Mouse (Mus musculus) intestine, postnatal 0 days (tissue): ENCODE data around the gene Chit1. TPM values are rescaled to one million over a fixed set of nuclear protein-coding genes. Genes with fewer than 3 reads are reported as not detected.

Source experiments
- ATAC-seq: fragments of 200-750 bp; cut with Nextera tagmentation; 2 replicates; pipeline ENCODE4 v1.8.0; 2017; ENCODE audit warnings: mild to moderate bottlenecking, moderate TSS enrichment, moderate library complexity
- H3K27ac ChIP-seq: fragments of 300-500 bp; sonication (generic); 2 replicates; pipeline ENCODE4 v1.5.1; 2014; ENCODE audit warnings: mild to moderate bottlenecking, low read depth, low read length, moderate library complexity
- H3K27me3 ChIP-seq: fragments of 300-500 bp; sonication (generic); replicated peaks from 2 replicates; pipeline ENCODE4 v1.6.1; 2014; ENCODE audit warnings: low read length, mixed read lengths; ENCODE audit not compliant: control insufficient read depth, insufficient read depth
- H3K36me3 ChIP-seq: fragments of 300-500 bp; sonication (generic); 2 replicates; pipeline ENCODE4 v1.6.1; 2014; ENCODE audit warnings: mild to moderate bottlenecking, moderate library complexity; ENCODE audit not compliant: control insufficient read depth, insufficient read depth
- H3K4me1 ChIP-seq: fragments of 300-500 bp; sonication (generic); replicated peaks from 2 replicates; pipeline ENCODE4 v1.6.1; 2014; ENCODE audit warnings: antibody characterized with exemption, low read length, mixed read lengths; ENCODE audit not compliant: control insufficient read depth, insufficient read depth
- H3K4me2 ChIP-seq: fragments of 300-500 bp; sonication (generic); replicated peaks from 2 replicates; pipeline ENCODE4 v1.6.1; 2014; ENCODE audit warnings: low read depth, mild to moderate bottlenecking, moderate library complexity
- H3K4me3 ChIP-seq: fragments of 300-500 bp; sonication (generic); 2 replicates; pipeline ENCODE4 v1.5.1; 2014; ENCODE audit warnings: low read depth, low read length
- H3K9ac ChIP-seq: fragments of 300-500 bp; sonication (generic); 2 replicates; pipeline ENCODE4 v1.6.1; 2014; ENCODE audit warnings: mild to moderate bottlenecking, low read depth, low read length
- H3K9me3 ChIP-seq: fragments of 300-500 bp; sonication (generic); 2 replicates; pipeline ENCODE4 v1.6.1; 2016; ENCODE audit warnings: mixed run types; ENCODE audit not compliant: control insufficient read depth
- CTCF ChIP-seq: sonication (generic); IDR thresholded peaks from 2 replicates; pipeline ENCODE4 v1.5.1; 2016; ENCODE audit warnings: low read depth, mild to moderate bottlenecking, control low read depth, antibody characterized with exemption, moderate library complexity
- WGBS: fragments of 180-500 bp; shearing (Covaris S2); extraction: QIAGEN DNeasy Blood & Tissue Kit; methylation state at CpG from one replicate; pipeline ENCODE4 v1.1.7; 2014; 5-methylcytosine and 5-hydroxymethylcytosine counted together
- polyA plus RNA-seq: library from polyadenylated mRNA; unstranded; fragments of >200 nt; fragmentation: Nextera tagmentation; extraction: Ambion mirVana; gene quantifications from 2 replicates; pipeline ENCODE4 v1.2.1, GENCODE M21; 2015

The Chit1 gene
- polyA plus RNA-seq, 1 experiment from 2014 or later, result not detected

DNA sequence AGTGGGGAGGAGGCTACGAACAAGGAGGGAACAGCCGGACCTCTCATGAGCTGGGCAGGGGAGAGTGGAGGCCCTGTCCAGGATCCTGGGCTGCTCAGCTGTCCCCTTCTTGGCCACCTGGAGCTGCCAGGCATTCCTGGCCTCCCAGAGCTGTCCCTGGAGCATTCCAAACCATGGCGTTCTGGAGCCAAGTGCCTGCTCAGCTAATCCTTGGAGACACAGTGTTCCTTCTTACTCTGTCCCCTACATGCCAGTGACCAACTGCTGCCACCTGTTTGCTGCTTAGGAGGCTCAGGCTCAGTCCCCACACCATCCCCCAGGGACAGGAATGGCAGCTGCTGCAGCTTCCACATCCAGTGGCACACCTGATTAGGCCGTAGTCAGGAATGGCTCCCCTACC is 84.9 kb downstream of the Chit1 start:
- no peak for TF ChIP-seq CTCF
- Histone ChIP-seq H3K4me3 (no peak overlapping the region), H3K4me2 (no peak overlapping the region), H3K27me3 (no peaks in the 10 kb centered on the region), H3K4me1 (peaks cover 6% of the 10 kb centered on the region; the same call in 1 of the 2 replicates), H3K9ac (no peak overlapping the region), H3K9me3 (no peaks in the 10 kb centered on the region), H3K36me3 (no peaks in the 10 kb centered on the region), H3K27ac (0 out of 2 replicates have a peak overlapping the region, but pooled peaks have one; percentile 35)
- WGBS, result 54% methylated on average over 4 of the region's 4 CpGs
- ATAC-seq, result peak; percentile 8; the same call in 1 of the 2 replicates

DNA sequence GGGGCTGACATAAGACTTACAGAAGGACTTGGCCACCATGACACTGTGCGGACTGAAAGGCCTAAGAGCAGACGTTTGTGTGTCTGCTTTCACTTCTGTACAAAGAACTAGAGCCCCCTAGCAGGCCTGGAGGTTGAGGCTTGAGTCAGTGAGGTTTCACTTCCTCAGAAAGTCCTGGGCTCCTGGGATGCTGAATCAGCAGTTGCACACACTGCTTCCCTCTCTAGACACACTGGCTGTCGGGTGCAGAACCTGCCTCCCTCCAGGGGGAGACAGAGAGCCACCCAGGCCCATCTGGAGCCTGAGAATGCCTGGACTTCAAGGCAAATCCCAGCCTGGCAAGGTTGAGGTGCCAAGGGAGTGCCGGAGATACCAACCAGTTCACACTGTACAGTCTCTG is 85.3 kb downstream of the Chit1 start:
- Histone ChIP-seq H3K27ac (0 out of 2 replicates have a peak overlapping the region, but pooled peaks have one; percentile 35), H3K4me2 (no peak overlapping the region), H3K4me1 (peaks cover 6% of the 10 kb centered on the region; the same call in 1 of the 2 replicates), H3K9ac (no peak overlapping the region), H3K9me3 (no peaks in the 10 kb centered on the region), H3K4me3 (no peak overlapping the region), H3K36me3 (no peaks in the 10 kb centered on the region), H3K27me3 (no peaks in the 10 kb centered on the region)
- 56% methylated on average over 4 of the region's 4 CpGs for WGBS
- peak; percentile 61 for ATAC-seq
- TF ChIP-seq CTCF, result peak; percentile 95

DNA sequence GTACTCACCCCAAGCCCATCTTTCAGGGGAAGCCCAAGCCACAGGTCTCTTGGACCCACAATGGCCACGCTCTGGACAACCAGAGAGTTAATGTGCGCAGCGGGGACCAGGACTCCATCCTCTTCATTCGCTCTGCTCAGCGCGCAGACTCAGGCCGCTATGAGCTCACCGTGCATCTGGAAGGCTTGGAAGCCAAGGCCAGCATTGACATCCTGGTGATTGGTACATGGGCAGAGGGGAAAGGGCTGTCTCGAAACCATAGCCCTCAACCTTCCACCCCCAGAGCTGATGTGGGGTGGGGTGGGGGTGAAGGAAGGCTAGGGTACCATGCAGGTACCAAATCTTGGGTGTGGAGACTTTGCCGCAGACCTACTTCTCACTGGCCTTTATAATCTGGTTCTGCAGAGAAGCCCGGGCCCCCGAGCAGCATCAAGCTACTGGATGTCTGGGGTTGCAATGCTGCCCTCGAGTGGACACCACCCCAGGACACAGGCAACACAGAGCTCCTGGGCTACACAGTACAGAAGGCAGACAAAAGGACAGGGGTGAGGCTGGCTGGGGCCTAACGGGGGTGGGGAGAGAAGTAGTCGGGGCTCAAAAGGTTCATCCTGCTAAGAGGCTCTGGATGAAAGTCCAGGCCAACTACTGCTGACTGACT is 86.4 kb downstream of the Chit1 start:
- H3K27me3 ChIP-seq, result no peaks in the 10 kb centered on the region
- peak; percentile 40 for TF ChIP-seq CTCF
- 82% methylated on average over 15 of the region's 15 CpGs for WGBS
- no peaks in the 10 kb centered on the region for H3K36me3 ChIP-seq
- no peak overlapping the region for H3K9ac ChIP-seq
- H3K4me3 ChIP-seq, result no peak overlapping the region
- H3K9me3 ChIP-seq, result no peaks in the 10 kb centered on the region
- ATAC-seq, result no peak
- H3K4me2 ChIP-seq, result no peak overlapping the region
- peaks cover 6% of the 10 kb centered on the region; the same call in 1 of the 2 replicates for H3K4me1 ChIP-seq
- no peak overlapping the region for H3K27ac ChIP-seq

DNA sequence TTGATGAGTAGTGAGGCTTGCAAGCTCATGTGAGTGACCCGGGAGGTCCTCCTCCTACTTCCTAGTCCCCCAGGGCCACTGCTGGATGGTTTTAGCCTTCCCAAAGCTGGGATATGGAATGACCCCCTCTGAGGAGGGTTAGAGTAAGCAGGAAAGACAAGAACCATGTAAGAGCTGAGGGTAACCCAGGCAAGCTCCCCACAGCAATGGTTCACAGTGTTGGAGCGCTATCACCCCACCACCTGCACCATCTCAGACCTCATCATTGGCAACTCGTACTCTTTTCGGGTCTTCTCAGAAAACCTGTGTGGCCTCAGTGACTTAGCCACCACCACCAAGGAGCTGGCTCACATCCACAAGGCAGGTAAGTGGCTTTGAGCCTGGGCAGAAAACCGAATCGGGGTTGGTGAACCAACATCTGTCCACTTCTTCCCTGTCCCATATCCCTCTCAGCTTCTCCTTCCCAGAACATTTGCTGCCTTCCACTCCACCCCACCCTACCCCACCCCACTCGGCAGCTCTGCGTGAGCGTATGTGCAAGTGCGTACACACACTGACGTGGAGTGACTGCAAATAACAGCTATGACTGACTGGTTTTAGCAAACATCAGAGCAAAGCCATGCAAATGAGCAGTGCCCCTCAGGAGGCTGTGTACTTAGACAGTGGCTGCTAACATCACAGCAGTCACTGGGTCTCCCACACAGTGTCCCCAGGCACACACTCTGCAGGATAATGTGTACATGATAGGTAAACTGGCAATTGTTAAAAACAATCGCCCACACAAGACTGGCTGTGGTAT is 87.4 kb downstream of the Chit1 start:
- H3K27me3 ChIP-seq, result no peaks in the 10 kb centered on the region
- no peak overlapping the region for H3K4me3 ChIP-seq
- no peak overlapping the region for H3K9ac ChIP-seq
- WGBS, result 78% methylated on average over 12 of the region's 12 CpGs
- peaks cover 6% of the 10 kb centered on the region; the same call in 1 of the 2 replicates for H3K4me1 ChIP-seq
- no peak for ATAC-seq
- TF ChIP-seq CTCF, result no peak
- no peak overlapping the region for H3K27ac ChIP-seq
- no peak overlapping the region for H3K4me2 ChIP-seq
- no peaks in the 10 kb centered on the region for H3K9me3 ChIP-seq
- no peaks in the 10 kb centered on the region for H3K36me3 ChIP-seq

DNA sequence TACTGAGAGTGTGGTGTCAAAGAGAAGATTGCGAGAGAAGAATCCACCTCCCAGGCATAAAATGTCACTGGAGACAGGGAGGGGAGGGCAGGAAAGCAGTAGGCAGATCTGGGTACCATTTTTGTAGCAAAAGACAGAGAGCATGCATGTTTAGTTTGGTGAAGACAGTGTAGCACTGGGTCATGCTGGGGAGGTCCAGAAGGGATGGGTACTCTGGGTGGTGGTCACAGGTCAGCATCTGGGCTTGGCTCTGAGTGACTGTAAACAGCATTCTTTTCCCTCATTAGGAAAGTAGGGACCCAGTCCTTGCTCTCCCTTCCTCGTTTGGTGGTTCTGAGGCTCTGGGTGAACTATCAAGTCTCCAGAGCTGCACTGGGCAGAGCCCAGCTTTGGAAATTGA is 89.4 kb downstream of the Chit1 start:
- Histone ChIP-seq H3K9ac (no peak overlapping the region), H3K27ac (no peak overlapping the region), H3K27me3 (no peaks in the 10 kb centered on the region), H3K36me3 (no peaks in the 10 kb centered on the region), H3K9me3 (no peaks in the 10 kb centered on the region), H3K4me3 (no peak overlapping the region), H3K4me1 (peaks cover 4% of the 10 kb centered on the region; the same call in 1 of the 2 replicates), H3K4me2 (no peak overlapping the region)
- no peak for TF ChIP-seq CTCF
- no peak for ATAC-seq
- WGBS, result 50% methylated on average over 2 of the region's 2 CpGs

Other genes starting within 250 kb of the Chit1 start
- gene Optc, start 203.2 kb upstream of the Chit1 start, polyA plus RNA-seq, result 0.82 and 0.94 TPM in 2 replicates
- gene Prelp, start 189.8 kb upstream of the Chit1 start, polyA plus RNA-seq, result 3.3 and 4.1 TPM in 2 replicates
- gene Fmod, start 74.0 kb upstream of the Chit1 start, polyA plus RNA-seq, result 2.2 and 2.4 TPM in 2 replicates
- 30.0 and 32.6 TPM in 2 replicates for gene Btg2, start 32.1 kb upstream of the Chit1 start, polyA plus RNA-seq
- 0.50 and 0.99 TPM in 2 replicates for gene Chil1, start 70.9 kb downstream of the Chit1 start, polyA plus RNA-seq
- 0.13 TPM in 1 of 2 replicates, not detected in the other for gene Mybph, start 82.2 kb downstream of the Chit1 start, polyA plus RNA-seq
- gene Adora1, start 124.2 kb downstream of the Chit1 start, polyA plus RNA-seq, result 2.2 and 2.4 TPM in 2 replicates
- 0.08 TPM in 1 of 2 replicates, not detected in the other for gene Myog, start 178.7 kb downstream of the Chit1 start, polyA plus RNA-seq
- gene Ppfia4, start 221.7 kb downstream of the Chit1 start, polyA plus RNA-seq, result 2.4 and 2.5 TPM in 2 replicates